25 mouse cellular contexts compared by ENCODE assay signal in the genomic region with DNA sequence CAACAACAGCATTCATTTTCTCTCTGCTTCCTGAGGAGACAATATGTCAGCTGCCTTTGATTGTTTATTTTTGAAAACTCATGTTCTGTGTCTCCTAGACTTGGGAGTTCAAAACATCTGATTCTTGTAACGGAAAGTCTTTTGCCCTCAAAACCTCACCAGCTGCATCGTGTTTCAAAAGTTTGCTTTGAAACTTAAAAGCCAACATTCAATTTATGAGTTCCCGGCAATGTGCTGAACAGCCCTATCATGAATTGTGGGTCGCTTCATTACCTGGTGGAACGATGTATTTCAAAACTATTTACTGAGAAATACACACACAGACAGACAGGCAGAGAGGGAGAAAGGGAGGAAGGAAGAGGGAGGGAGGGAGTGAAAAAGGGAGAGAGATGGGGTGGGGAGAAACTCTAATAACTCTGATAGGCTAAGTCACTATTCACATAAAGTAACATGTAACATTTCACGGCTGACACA.
A peak's percentile ranks its signal among the peaks of the same experiment; 100 is the strongest.
DNase-seq lines count a peak whose midpoint lies in the region; ATAC-seq and TF ChIP-seq lines count a peak whose summit lies in the region.
"Had no signal": no experiment of that assay in that cellular context is flagged by ENCODE, and none has a peak within 500 bp of the region (broad histone marks: within the 10 kb centered on the region; RNA-seq: fewer than 3 reads in every experiment).

No protein-coding gene starts in this region.

- no peak overlapping the region for H3K4me3 ChIP-seq in lung, embryonic 15.5 days
- no peak overlapping the region for H3K4me3 ChIP-seq in lung, adult 2 months (replicated peaks; ENCODE audit: extremely low read depth, low read depth, low read length)
- H3K4me3 ChIP-seq: embryonic facial prominence, embryonic 12.5 days; erythroblast, embryonic 14.5 days; forebrain, embryonic 12.5 days; limb, embryonic 10.5 days; megakaryocyte, embryonic 14.5 days; midbrain, embryonic 13.5 days had no signal

- intact Hi-C loops in heart, postnatal 25 days (cut with DNase I), result no loop called here

- TF ChIP-seq POLR2A in lung, adult 2 months (IDR thresholded peaks at IDR 0.05; ENCODE audit: borderline replicate concordance, extremely low read depth, low read depth, low read length), result no peak

- no peaks in the 10 kb centered on the region for H3K27me3 ChIP-seq in lung, embryonic 15.5 days
- H3K27me3 ChIP-seq: embryonic facial prominence, embryonic 12.5 days; forebrain, embryonic 12.5 days; megakaryocyte, embryonic 14.5 days; midbrain, embryonic 13.5 days had no signal

- no peaks in the 10 kb centered on the region for H3K36me3 ChIP-seq in lung, embryonic 15.5 days
- H3K36me3 ChIP-seq: embryonic facial prominence, embryonic 12.5 days; forebrain, embryonic 12.5 days; limb, embryonic 10.5 days; midbrain, embryonic 13.5 days had no signal

- no peak overlapping the region for H3K9ac ChIP-seq in lung, embryonic 15.5 days
- H3K9ac ChIP-seq: embryonic facial prominence, embryonic 12.5 days; forebrain, embryonic 12.5 days; hindbrain, embryonic 14.5 days; midbrain, embryonic 13.5 days had no signal

- H3K4me2 ChIP-seq in lung, embryonic 15.5 days, result no peak overlapping the region
- H3K4me2 ChIP-seq: embryonic facial prominence, embryonic 12.5 days; forebrain, embryonic 12.5 days; hindbrain, embryonic 14.5 days; midbrain, embryonic 13.5 days had no signal

- no peaks in the 10 kb centered on the region for H3K9me3 ChIP-seq in lung, embryonic 15.5 days
- H3K9me3 ChIP-seq: embryonic facial prominence, embryonic 12.5 days; forebrain, embryonic 12.5 days; limb, embryonic 10.5 days; midbrain, embryonic 13.5 days had no signal

- no peaks in the 10 kb centered on the region; the same call in 1 of the 2 replicates for H3K4me1 ChIP-seq in lung, embryonic 15.5 days
- H3K4me1 ChIP-seq in lung, adult 2 months (ENCODE audit: control insufficient read depth, insufficient read depth, low read length), result no peaks in the 10 kb centered on the region
- H3K4me1 ChIP-seq: embryonic facial prominence, embryonic 12.5 days; megakaryocyte, embryonic 14.5 days had no signal

- TF ChIP-seq CTCF in lung, adult 2 months (IDR thresholded peaks at IDR 0.05; ENCODE audit: insufficient read depth, low read length), result no peak

- peak overlapping the region; percentile 73 for H3K27ac ChIP-seq in lung, embryonic 15.5 days
- H3K27ac ChIP-seq: embryonic facial prominence, embryonic 12.5 days; forebrain, embryonic 12.5 days; hindbrain, embryonic 14.5 days; limb, embryonic 10.5 days; midbrain, embryonic 13.5 days had no signal

- peak; percentile 58 for ATAC-seq in lung, embryonic 15.5 days (ENCODE audit: borderline replicate concordance, extremely low read depth, low FRiP score, low TSS enrichment)
- ATAC-seq: inflammation-experienced regulatory T-cells, adult 6 months; midbrain, embryonic 13.5 days had no signal

- 41% methylated on average over 6 of the region's 6 CpGs for WGBS in lung, embryonic 15.5 days
- WGBS in lung, adult 2 months, result 43% methylated on average over 6 of the region's 6 CpGs

- peak; percentile 54 for DNase-seq in heart, adult 11 months
- no peak for DNase-seq in heart, postnatal 25 days (ENCODE audit: low spot score)
- no peak for DNase-seq in lung, adult 2 months
- peak; percentile 44 for DNase-seq in kidney, postnatal 14 days
- DNase-seq in lung, postnatal 36 days, result peak; percentile 24
- DNase-seq in layer of hippocampus, postnatal 10 days (ENCODE audit: low spot score in 2 of 2), result no peak
- no peak for DNase-seq in retina, postnatal 1 day
- DNase-seq: adrenal gland, postnatal 36 days; cerebellum, adult 11 months; cerebellum, adult 9-11 months; gastrocnemius, postnatal 36 days; heart, postnatal 36 days; liver; right cerebral cortex, postnatal 14 days; thymus, adult 18-20 months; thymus, postnatal 4 days had no signal

Comparison
In these comparisons a context has a peak if more than half of its experiments do, and no peak if none do; other contexts are left out.
1. DNase-seq: peak in heart, adult 11 months (single experiment), kidney, postnatal 14 days (single experiment) and lung, postnatal 36 days (single experiment); none in heart, postnatal 25 days (single experiment), lung, adult 2 months (single experiment), layer of hippocampus, postnatal 10 days (0 of 2) and retina, postnatal 1 day (single experiment).